Mouse (Mus musculus) MEL (cell line): Measurements from ENCODE around the gene Mcub. TPM values are rescaled to one million over a fixed set of nuclear protein-coding genes. Genes with fewer than 3 reads are reported as not detected.

Experiments
- DNase-seq: peaks from one replicate; pipeline ENCODE4 v3.0.0; 2011; ENCODE audit warnings: low read depth, low spot score
- H3K27ac ChIP-seq: 2 replicates; pipeline ENCODE4 v1.5.1; 2012; ENCODE audit warnings: low read depth, mild to moderate bottlenecking, control low read depth, low read length, moderate library complexity; ENCODE audit not compliant: control insufficient read depth
- H3K27me3 ChIP-seq, 2 experiments: fragments of 150-350 bp in 1 of 2; sonication (generic) in 1 of 2; 2 replicates each; pipeline ENCODE4 v1.6.1; 2012; ENCODE audit warnings: low read length in 2 of 2, mild to moderate bottlenecking in 2 of 2, improper control_type of control experiment in 1 of 2, moderate library complexity in 1 of 2; ENCODE audit not compliant: insufficient read depth in 2 of 2, control insufficient read depth in 1 of 2
- H3K36me3 ChIP-seq, 2 experiments: 2 replicates each; pipeline ENCODE4 v1.6.1; 2012 to 2014; ENCODE audit warnings: low read length in 2 of 2, improper control_type of control experiment in 1 of 2, inconsistent platforms in 1 of 2, mild to moderate bottlenecking in 1 of 2; ENCODE audit not compliant: insufficient read depth in 2 of 2, control insufficient read depth in 1 of 2
- H3K4me1 ChIP-seq, 2 experiments: fragments of 150-350 bp in 1 of 2; sonication (generic) in 1 of 2; 2 replicates each; pipeline ENCODE4 v1.6.1; 2012; ENCODE audit warnings: low read length in 2 of 2, improper control_type of control experiment in 1 of 2, mild to moderate bottlenecking in 1 of 2; ENCODE audit not compliant: insufficient read depth in 2 of 2, control insufficient read depth in 1 of 2
- H3K4me3 ChIP-seq, 2 experiments: fragments of 150-350 bp in 1 of 2; sonication (generic) in 1 of 2; 2 replicates each; pipeline ENCODE4 v1.5.1; 2012; ENCODE audit warnings: low read depth in 2 of 2, low read length in 2 of 2, mild to moderate bottlenecking in 2 of 2, moderate library complexity in 2 of 2, control low read depth in 1 of 2, improper control_type of control experiment in 1 of 2; ENCODE audit not compliant: control insufficient read depth in 1 of 2, insufficient read depth in 1 of 2
- H3K79me2 ChIP-seq: 2 replicates; pipeline ENCODE4 v1.6.1; 2012; ENCODE audit warnings: mild to moderate bottlenecking, low read length, moderate library complexity; ENCODE audit not compliant: control insufficient read depth, poor library complexity, insufficient read depth
- H3K9ac ChIP-seq: 2 replicates; pipeline ENCODE4 v1.6.1; 2012; ENCODE audit warnings: low read depth, mild to moderate bottlenecking, control low read depth, low read length, moderate library complexity; ENCODE audit not compliant: control insufficient read depth, poor library complexity, severe bottlenecking
- H3K9me3 ChIP-seq: fragments of 150-350 bp; sonication (generic); replicated peaks from 2 replicates; pipeline ENCODE4 v1.6.1; 2012; ENCODE audit warnings: mild to moderate bottlenecking, low read length, improper control_type of control experiment, moderate library complexity; ENCODE audit not compliant: insufficient read depth
- BHLHE40 ChIP-seq: IDR thresholded peaks from 2 replicates; pipeline ENCODE4 v1.6.1; 2012; ENCODE audit warnings: low read depth, mild to moderate bottlenecking, inconsistent platforms, low read length, improper control_type of control experiment, borderline replicate concordance
- E2F4 ChIP-seq: IDR thresholded peaks from 2 replicates; pipeline ENCODE4 v1.6.1; 2011; ENCODE audit warnings: low read depth, low read length, improper control_type of control experiment, borderline replicate concordance
- EP300 ChIP-seq, 2 experiments: IDR thresholded peaks; 2 replicates each; pipeline ENCODE4 v1.6.1; 2011; ENCODE audit warnings: improper control_type of control experiment in 2 of 2, low read length in 2 of 2, low read depth in 1 of 2, mild to moderate bottlenecking in 1 of 2
- ETS1 ChIP-seq: IDR thresholded peaks from 2 replicates; pipeline ENCODE4 v1.6.1; 2012; ENCODE audit warnings: low read depth, mild to moderate bottlenecking, inconsistent platforms, low read length, improper control_type of control experiment, moderate library complexity
- GABPA ChIP-seq: IDR thresholded peaks from 2 replicates; pipeline ENCODE4 v1.6.1; 2012; ENCODE audit warnings: low read depth, mild to moderate bottlenecking, inconsistent platforms, low read length, improper control_type of control experiment, moderate library complexity
- GATA1 ChIP-seq: IDR thresholded peaks from 2 replicates; pipeline ENCODE4 v1.6.1; 2011; ENCODE audit warnings: low read depth, low read length, improper control_type of control experiment
- KAT2A ChIP-seq: conservative IDR thresholded peaks from 2 replicates; pipeline ENCODE4 v1.6.1; 2012; ENCODE audit warnings: low read depth, low read length, improper control_type of control experiment, inconsistent platforms
- MAX ChIP-seq: IDR thresholded peaks from 2 replicates; pipeline ENCODE4 v1.6.1; 2011; ENCODE audit warnings: low read length, improper control_type of control experiment
- MEF2A ChIP-seq: IDR thresholded peaks from 2 replicates; pipeline ENCODE4 v1.6.1; 2014; ENCODE audit warnings: low read depth, mild to moderate bottlenecking, inconsistent platforms, low read length, improper control_type of control experiment; ENCODE audit not compliant: poor library complexity, insufficient replicate concordance, severe bottlenecking; ENCODE audit errors: extremely low read depth
- MXI1 ChIP-seq: IDR thresholded peaks from 2 replicates; pipeline ENCODE4 v1.6.1; 2011; ENCODE audit warnings: mild to moderate bottlenecking, low read depth, low read length, improper control_type of control experiment
- MYB ChIP-seq: IDR thresholded peaks from 2 replicates; pipeline ENCODE4 v1.6.1; 2011; ENCODE audit warnings: mild to moderate bottlenecking, low read depth, low read length, improper control_type of control experiment
- MYC ChIP-seq: IDR thresholded peaks from 2 replicates; pipeline ENCODE4 v1.6.1; 2011; ENCODE audit warnings: low read depth, mild to moderate bottlenecking, low read length, improper control_type of control experiment, moderate library complexity
- NELFE ChIP-seq: IDR thresholded peaks from 2 replicates; pipeline ENCODE4 v1.6.1; 2011; ENCODE audit warnings: low read depth, low read length, improper control_type of control experiment
- NRF1 ChIP-seq: IDR thresholded peaks from 2 replicates; pipeline ENCODE4 v1.6.1; 2014; ENCODE audit warnings: low read depth, mild to moderate bottlenecking, inconsistent platforms, low read length, improper control_type of control experiment, moderate library complexity; ENCODE audit not compliant: poor library complexity, insufficient read depth, severe bottlenecking
- POLR2A ChIP-seq, 2 experiments: IDR thresholded peaks; 2 replicates each; pipeline ENCODE4 v1.6.1; 2011 to 2012; ENCODE audit warnings: low read length in 2 of 2, mild to moderate bottlenecking in 2 of 2, control low read depth in 1 of 2, improper control_type of control experiment in 1 of 2, low read depth in 1 of 2, moderate library complexity in 1 of 2; ENCODE audit not compliant: control insufficient read depth in 1 of 2, insufficient read depth in 1 of 2, poor library complexity in 1 of 2
- POLR2AphosphoS2 ChIP-seq: IDR thresholded peaks from 2 replicates; pipeline ENCODE4 v1.6.1; 2011; ENCODE audit warnings: low read length, improper control_type of control experiment
- RAD21 ChIP-seq: IDR thresholded peaks from 2 replicates; pipeline ENCODE4 v1.6.1; 2011; ENCODE audit warnings: mild to moderate bottlenecking, low read depth, low read length, improper control_type of control experiment
- SIN3A ChIP-seq: IDR thresholded peaks from 2 replicates; pipeline ENCODE4 v1.6.1; 2012; ENCODE audit warnings: low read length, improper control_type of control experiment, inconsistent platforms
- TAL1 ChIP-seq: IDR thresholded peaks from 2 replicates; pipeline ENCODE4 v1.6.1; 2012; ENCODE audit warnings: mild to moderate bottlenecking, inconsistent platforms, low read length, moderate library complexity, mixed read lengths
- TBP ChIP-seq: IDR thresholded peaks from 2 replicates; pipeline ENCODE4 v1.8.0; 2011; ENCODE audit warnings: low read depth, low read length, improper control_type of control experiment
- TCF12 ChIP-seq: IDR thresholded peaks from 2 replicates; pipeline ENCODE4 v1.6.1; 2014; ENCODE audit warnings: low read depth, mild to moderate bottlenecking, inconsistent platforms, low read length, improper control_type of control experiment, moderate library complexity
- UBTF ChIP-seq: IDR thresholded peaks from 2 replicates; pipeline ENCODE4 v1.6.1; 2012; ENCODE audit warnings: low read depth, mild to moderate bottlenecking, inconsistent platforms, low read length, improper control_type of control experiment, moderate library complexity, borderline replicate concordance; ENCODE audit not compliant: insufficient read depth
- ZKSCAN1 ChIP-seq: IDR thresholded peaks from 2 replicates; pipeline ENCODE4 v1.6.1; 2012; ENCODE audit warnings: low read depth, mild to moderate bottlenecking, inconsistent platforms, low read length, improper control_type of control experiment, moderate library complexity
- ZMIZ1 ChIP-seq: IDR thresholded peaks from 2 replicates; pipeline ENCODE4 v1.6.1; 2012; ENCODE audit warnings: low read depth, mild to moderate bottlenecking, inconsistent platforms, low read length, improper control_type of control experiment, moderate library complexity
- ZNF384 ChIP-seq: IDR thresholded peaks from 2 replicates; pipeline ENCODE4 v1.6.1; 2012; ENCODE audit warnings: low read depth, mild to moderate bottlenecking, inconsistent platforms, low read length, improper control_type of control experiment
- polyA plus RNA-seq, 2 experiments: library from polyadenylated mRNA; stranded (reverse) in 1 of 2; unstranded in 1 of 2; fragments of >175 nt in 1 of 2; fragments of >200 nt in 1 of 2; gene quantifications; 2 replicates each; pipeline versions ENCODE4 v1.2.1 to v1.2.4; 2012; ENCODE audit warnings: low replicate concordance in 2 of 2, low read depth in 1 of 2; ENCODE audit not compliant: insufficient read length in 2 of 2, insufficient read depth in 1 of 2, missing spikeins in 1 of 2
- total RNA-seq: library from RNA; depleted of rRNA; stranded (reverse); fragments of 300-350 nt; gene quantifications from 2 replicates; pipeline ENCODE4 v1.2.3, GENCODE M21; 2012

The Mcub gene
- total and polyA plus RNA-seq, 3 experiments: not detected

- no peak overlapping the region for H3K27ac ChIP-seq
These were observed 975 bp downstream of the Mcub start for GRCm38 (mm10) chr3:129969031-129969430.

GRCm38 (mm10) chr3:129967874-129968273 lies 2.1 kb downstream of the Mcub start:
- DNase-seq: no peak
- TF ChIP-seq ETS1: no peak
- no peak for TF ChIP-seq TCF12
- TF ChIP-seq KAT2A: no peak
- no peak for TF ChIP-seq NRF1
- TF ChIP-seq MXI1: no peak
- no peak for TF ChIP-seq ZMIZ1
- TF ChIP-seq MAX: no peak
- no peak for TF ChIP-seq NELFE
- no peak for TF ChIP-seq E2F4
- no peak for TF ChIP-seq MYC
- no peak for TF ChIP-seq MEF2A
- TF ChIP-seq TAL1: no peak
- no peak for TF ChIP-seq ZKSCAN1
- TF ChIP-seq TBP: no peak
- no peak for TF ChIP-seq EP300 (IDR thresholded peaks at IDR 0.05; ENCODE audit: low read depth in 1 of 2, low read length in 2 of 2)
- TF ChIP-seq ZNF384: no peak
- Histone ChIP-seq H3K4me1 (no peaks in the 10 kb centered on the region), H3K9ac (no peak overlapping the region), H3K4me3 (no peak overlapping the region), H3K36me3 (no peaks in the 10 kb centered on the region), H3K27me3 (no peaks in the 10 kb centered on the region), H3K79me2 (no peaks in the 10 kb centered on the region), H3K27ac (no peak overlapping the region), H3K9me3 (no peaks in the 10 kb centered on the region)

More at GRCm38 (mm10) chr3:129969031-129969430, 975 bp downstream of the Mcub start:
- no peak overlapping the region for H3K9ac ChIP-seq
- H3K79me2 ChIP-seq: no peaks in the 10 kb centered on the region
- no peaks in the 10 kb centered on the region for H3K9me3 ChIP-seq
- no peaks in the 10 kb centered on the region for H3K27me3 ChIP-seq
- H3K4me3 ChIP-seq: no peak overlapping the region
- H3K36me3 ChIP-seq: no peaks in the 10 kb centered on the region
- TF ChIP-seq GATA1 (no peak), MYB (no peak), UBTF (no peak), POLR2AphosphoS2 (no peak), TCF12 (no peak), BHLHE40 (no peak), KAT2A (no peak), ZKSCAN1 (no peak), POLR2A (IDR thresholded peaks at IDR 0.05; ENCODE audit: control insufficient read depth in 1 of 2, insufficient read depth in 1 of 2, low read depth in 1 of 2, low read length in 2 of 2, poor library complexity in 1 of 2) (no peak), TAL1 (no peak), SIN3A (no peak), NRF1 (no peak), GABPA (no peak), E2F4 (no peak), TBP (no peak), MEF2A (no peak), RAD21 (no peak)
- no peak for DNase-seq
- no peaks in the 10 kb centered on the region for H3K4me1 ChIP-seq
